Comparison of ENCODE assay signal across 19 mouse cellular contexts in the genomic region with DNA sequence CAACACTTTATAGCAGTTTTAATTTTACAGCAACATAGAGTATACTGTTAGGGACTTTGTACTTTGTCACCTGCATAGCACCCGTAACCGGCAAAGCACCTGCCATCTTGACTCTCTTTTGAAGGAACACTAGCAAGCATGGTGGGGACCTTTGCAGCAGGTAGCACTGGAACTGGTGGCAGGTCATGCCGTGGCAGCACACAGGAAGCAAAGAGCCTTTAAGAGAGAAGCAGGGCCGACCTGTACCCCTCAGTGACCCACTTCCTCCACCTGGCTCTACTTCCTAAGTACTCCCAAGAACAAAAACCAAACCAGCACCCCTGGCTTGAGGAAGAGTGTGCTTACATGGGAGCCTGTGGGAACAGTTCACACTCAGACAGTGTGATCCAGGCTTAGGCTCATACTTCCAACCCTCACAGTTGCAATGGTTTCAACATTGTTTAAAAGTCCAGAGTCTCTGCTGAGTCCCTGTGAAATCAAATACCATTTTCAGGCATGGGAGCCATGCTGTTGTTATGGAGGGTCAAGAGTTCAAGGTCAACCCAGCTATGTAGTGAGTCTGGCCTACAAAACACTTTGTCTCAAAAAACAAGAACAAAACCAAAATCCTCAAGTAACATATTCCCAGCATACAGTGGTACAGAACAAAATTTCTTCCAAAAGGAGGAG. TPM values are rescaled to one million over a fixed set of nuclear protein-coding genes. Genes with fewer than 3 reads are reported as not detected.
DNase-seq lines count a peak whose midpoint lies in the region; ATAC-seq and TF ChIP-seq lines count a peak whose summit lies in the region.
"Had no signal": no experiment of that assay in that cellular context is flagged by ENCODE, and none has a peak within 500 bp of the region (broad histone marks: within the 10 kb centered on the region; RNA-seq: fewer than 3 reads in every experiment).

No protein-coding gene starts in this region.

- no peak for TF ChIP-seq POLR2A in small intestine, adult 2 months (IDR thresholded peaks at IDR 0.05; ENCODE audit: low read depth, low read length)

- H3K9me3 ChIP-seq in midbrain, embryonic 11.5 days (ENCODE audit: control insufficient read depth, low read length) = no peaks in the 10 kb centered on the region
- H3K9me3 ChIP-seq in midbrain, embryonic 13.5 days = no peaks in the 10 kb centered on the region
- H3K9me3 ChIP-seq in liver, embryonic 12.5 days (replicated peaks) = no peaks in the 10 kb centered on the region
- H3K9me3 ChIP-seq: hindbrain, embryonic 12.5 days; midbrain, embryonic 10.5 days had no signal

- 93% methylated on average over 4 of the region's 4 CpGs for WGBS in midbrain, embryonic 11.5 days
- 91% methylated on average over 4 of the region's 4 CpGs for WGBS in midbrain, embryonic 13.5 days
- WGBS in liver, embryonic 12.5 days (ENCODE audit: insufficient replicate concordance) = 66% methylated on average over 4 of the region's 4 CpGs
- 26% methylated on average over 4 of the region's 4 CpGs for WGBS in small intestine, adult 2 months

- H3K4me1 ChIP-seq in midbrain, embryonic 11.5 days (ENCODE audit: control insufficient read depth, insufficient read depth, low read length) = no peaks in the 10 kb centered on the region
- peaks cover 15% of the 10 kb centered on the region for H3K4me1 ChIP-seq in midbrain, embryonic 13.5 days (replicated peaks)
- H3K4me1 ChIP-seq in liver, embryonic 12.5 days = peaks cover 91% of the 10 kb centered on the region
- H3K4me1 ChIP-seq in small intestine, adult 2 months (ENCODE audit: control insufficient read depth, insufficient read depth, insufficient read length, low read length) = peaks cover 42% of the 10 kb centered on the region

- TF ChIP-seq CTCF in small intestine, adult 2 months (IDR thresholded peaks at IDR 0.05; ENCODE audit: extremely low read depth, insufficient read length, insufficient replicate concordance, low read depth, low read length) = no peak

- H3K4me2 ChIP-seq in midbrain, embryonic 11.5 days = no peak overlapping the region
- H3K4me2 ChIP-seq in midbrain, embryonic 13.5 days (replicated peaks) = no peak overlapping the region
- H3K4me2 ChIP-seq in liver, embryonic 12.5 days = no peak overlapping the region
- H3K4me2 ChIP-seq: hindbrain, embryonic 12.5 days; lung, embryonic 14.5 days had no signal

- no peaks in the 10 kb centered on the region for H3K36me3 ChIP-seq in midbrain, embryonic 11.5 days (ENCODE audit: control insufficient read depth, insufficient read depth, low read length)
- H3K36me3 ChIP-seq in midbrain, embryonic 13.5 days = no peaks in the 10 kb centered on the region
- 0 out of 2 replicates have a peak, but pooled peaks cover 6% of the 10 kb centered on the region for H3K36me3 ChIP-seq in liver, embryonic 12.5 days
- no peaks in the 10 kb centered on the region for H3K36me3 ChIP-seq in small intestine, adult 2 months (ENCODE audit: control insufficient read depth, insufficient read depth, low read length)
- H3K36me3 ChIP-seq: hindbrain, embryonic 12.5 days had no signal

- no peak for ATAC-seq in midbrain, embryonic 11.5 days (ENCODE audit: low FRiP score)
- ATAC-seq in midbrain, embryonic 13.5 days = no peak
- 0 out of 2 replicates have a peak, but pooled peaks have one; percentile 29 for ATAC-seq in liver, embryonic 12.5 days
- ATAC-seq: forebrain, embryonic 14.5 days; Patski had no signal

- H3K27ac ChIP-seq in midbrain, embryonic 11.5 days (ENCODE audit: low read depth, low read length) = no peak overlapping the region
- no peak overlapping the region for H3K27ac ChIP-seq in midbrain, embryonic 13.5 days
- peak overlapping the region; percentile 67 for H3K27ac ChIP-seq in liver, embryonic 12.5 days
- peak overlapping the region; percentile 52; the same call in 1 of the 2 replicates for H3K27ac ChIP-seq in small intestine, adult 2 months (ENCODE audit: insufficient read depth, low read depth, low read length)
- H3K27ac ChIP-seq: midbrain, embryonic 10.5 days had no signal

- H3K9ac ChIP-seq in midbrain, embryonic 11.5 days (ENCODE audit: low read length) = 0 out of 2 replicates have a peak overlapping the region, but pooled peaks have one; percentile 12
- no peak overlapping the region for H3K9ac ChIP-seq in midbrain, embryonic 13.5 days (replicated peaks)
- no peak overlapping the region for H3K9ac ChIP-seq in liver, embryonic 12.5 days
- H3K9ac ChIP-seq: hindbrain, embryonic 12.5 days; lung, embryonic 14.5 days had no signal

- DNase-seq in midbrain, embryonic 11.5 days (ENCODE audit: low spot score, missing footprints) = no peak
- no peak for DNase-seq in left cerebral cortex, adult 11 months (ENCODE audit: low spot score)
- DNase-seq in ovary, postnatal 10 days (ENCODE audit: low spot score) = no peak
- no peak for DNase-seq in urinary bladder, postnatal 10 days (ENCODE audit: low spot score)
- DNase-seq: adrenal gland, postnatal 25 days; cerebellum, adult 18-20 months; gastrocnemius, postnatal 25 days; heart, postnatal 14 days; kidney, postnatal 36 days; lung, embryonic 14.5 days; right cerebral cortex, postnatal 4 days had no signal

- H3K4me3 ChIP-seq in midbrain, embryonic 11.5 days (ENCODE audit: low read depth, low read length) = no peak overlapping the region
- H3K4me3 ChIP-seq in midbrain, embryonic 13.5 days (replicated peaks) = no peak overlapping the region
- no peak overlapping the region for H3K4me3 ChIP-seq in liver, embryonic 12.5 days
- no peak overlapping the region for H3K4me3 ChIP-seq in small intestine, adult 2 months (ENCODE audit: low read depth, low read length)
- H3K4me3 ChIP-seq: erythroblast, embryonic 14.5 days; hindbrain, embryonic 12.5 days; midbrain, embryonic 10.5 days had no signal

- no peaks in the 10 kb centered on the region for H3K27me3 ChIP-seq in midbrain, embryonic 11.5 days (ENCODE audit: control insufficient read depth, insufficient read depth, low read length)
- no peaks in the 10 kb centered on the region for H3K27me3 ChIP-seq in midbrain, embryonic 13.5 days
- H3K27me3 ChIP-seq in liver, embryonic 12.5 days (replicated peaks) = no peaks in the 10 kb centered on the region
- H3K27me3 ChIP-seq in small intestine, adult 2 months (ENCODE audit: control insufficient read depth, insufficient read depth, low read length) = no peaks in the 10 kb centered on the region
- H3K27me3 ChIP-seq: hindbrain, embryonic 12.5 days; Patski had no signal

RNA-seq across cellular contexts. Expression of gene Ell, which starts 16.0 kb away (rescaled TPM):
- polyA plus RNA-seq in midbrain, embryonic 11.5 days (2014; fragmentation: Nextera tagmentation; extraction: Ambion mirVana) = 13.0 TPM in 2 replicates
- polyA plus RNA-seq in midbrain, embryonic 13.5 days (2015; fragmentation: Nextera tagmentation; extraction: Ambion mirVana) = 17.8 and 18.0 TPM in 2 replicates
- polyA plus RNA-seq in liver, embryonic 12.5 days (2016; fragmentation: Nextera tagmentation; extraction: Ambion mirVana) = 13.1 TPM in 2 replicates
- polyA plus RNA-seq in small intestine, adult 2 months (2012; rRNA removed) = 20.5 and 45.6 TPM in 2 replicates

RNA-seq across cellular contexts. Expression of gene Kxd1, which starts 27.5 kb away (rescaled TPM):
- polyA plus RNA-seq in midbrain, embryonic 11.5 days (2014; fragmentation: Nextera tagmentation; extraction: Ambion mirVana) = 48.0 and 50.0 TPM in 2 replicates
- 44.5 and 48.1 TPM in 2 replicates for polyA plus RNA-seq in midbrain, embryonic 13.5 days (2015; fragmentation: Nextera tagmentation; extraction: Ambion mirVana)
- 44.7 and 45.0 TPM in 2 replicates for polyA plus RNA-seq in liver, embryonic 12.5 days (2016; fragmentation: Nextera tagmentation; extraction: Ambion mirVana)
- polyA plus RNA-seq in small intestine, adult 2 months (2012; rRNA removed) = 34.3 and 64.4 TPM in 2 replicates

RNA-seq across cellular contexts. Expression of gene Fkbp8, which starts 27.7 kb away (rescaled TPM):
- 203 and 215 TPM in 2 replicates for polyA plus RNA-seq in midbrain, embryonic 11.5 days (2014; fragmentation: Nextera tagmentation; extraction: Ambion mirVana)
- polyA plus RNA-seq in midbrain, embryonic 13.5 days (2015; fragmentation: Nextera tagmentation; extraction: Ambion mirVana) = 370 and 392 TPM in 2 replicates
- 223 and 224 TPM in 2 replicates for polyA plus RNA-seq in liver, embryonic 12.5 days (2016; fragmentation: Nextera tagmentation; extraction: Ambion mirVana)
- 300 and 623 TPM in 2 replicates for polyA plus RNA-seq in small intestine, adult 2 months (2012; rRNA removed)

RNA-seq across cellular contexts. Expression of gene Isyna1, which starts 39.0 kb away (rescaled TPM):
- 46.1 and 56.0 TPM in 2 replicates for polyA plus RNA-seq in midbrain, embryonic 11.5 days (2014; fragmentation: Nextera tagmentation; extraction: Ambion mirVana)
- polyA plus RNA-seq in midbrain, embryonic 13.5 days (2015; fragmentation: Nextera tagmentation; extraction: Ambion mirVana) = 119 and 133 TPM in 2 replicates
- 114 and 115 TPM in 2 replicates for polyA plus RNA-seq in liver, embryonic 12.5 days (2016; fragmentation: Nextera tagmentation; extraction: Ambion mirVana)
- polyA plus RNA-seq in small intestine, adult 2 months (2012; rRNA removed) = 61.8 and 92.4 TPM in 2 replicates

RNA-seq across cellular contexts. Expression of gene Uba52, which starts 44.6 kb away (rescaled TPM):
- 774 and 852 TPM in 2 replicates for polyA plus RNA-seq in midbrain, embryonic 11.5 days (2014; fragmentation: Nextera tagmentation; extraction: Ambion mirVana)
- polyA plus RNA-seq in midbrain, embryonic 13.5 days (2015; fragmentation: Nextera tagmentation; extraction: Ambion mirVana) = 680 and 755 TPM in 2 replicates
- polyA plus RNA-seq in liver, embryonic 12.5 days (2016; fragmentation: Nextera tagmentation; extraction: Ambion mirVana) = 841 and 876 TPM in 2 replicates
- polyA plus RNA-seq in small intestine, adult 2 months (2012; rRNA removed) = 606 and 770 TPM in 2 replicates

Comparison
In these comparisons a context has a peak if more than half of its experiments do, and no peak if none do; other contexts are left out.
1. H3K27ac ChIP-seq: peak in liver, embryonic 12.5 days (single experiment) and small intestine, adult 2 months (single experiment); none in midbrain, embryonic 11.5 days (single experiment) and midbrain, embryonic 13.5 days (single experiment).